Mouse (Mus musculus): ENCODE measurements around the gene Olfr1087.
"Not testable (repeated sequence)": the region's sequence is repeated elsewhere in the genome, so short reads cannot be mapped to it uniquely, and the experiment has no call there.

- TF ChIP-seq CTCF (IDR thresholded peaks at IDR 0.05; ENCODE audit: control insufficient read depth, insufficient read depth, insufficient replicate concordance, low read depth, low read length); POLR2A (IDR thresholded peaks at IDR 0.05; ENCODE audit: control insufficient read depth, low read depth, low read length): not testable (repeated sequence)
Measured at GRCm38 (mm10) chr2:86639625-86640024, 58.6 kb downstream of the Olfr1087 start, which contains the start of gene Olfr1084.

Data from testis, adult 2 months (tissue).